Mouse (Mus musculus) myocyte (in vitro differentiated cells): Measurements from ENCODE around the gene She. TPM values are rescaled to one million over a fixed set of nuclear protein-coding genes. Genes with fewer than 3 reads are reported as not detected.
A peak's percentile ranks its signal among the peaks of the same experiment; 100 is the strongest.

Experiments
- H3K27me3 ChIP-seq: one replicate; pipeline ENCODE4 v1.6.1; 2011; ENCODE audit not compliant: control insufficient read depth, insufficient read depth, insufficient read length
- H3K36me3 ChIP-seq: one replicate; pipeline ENCODE4 v1.6.1; 2011; ENCODE audit not compliant: control insufficient read depth, insufficient read depth
- H3K4me2 ChIP-seq: one replicate; pipeline ENCODE4 v1.6.1; 2011; ENCODE audit warnings: low read depth, control low read depth
- H3K4me3 ChIP-seq: one replicate; pipeline ENCODE4 v1.5.1; 2011; ENCODE audit warnings: mild to moderate bottlenecking, control low read depth, moderate library complexity
- H3K79me2 ChIP-seq: one replicate; pipeline ENCODE4 v1.6.1; 2011; ENCODE audit not compliant: control insufficient read depth, insufficient read depth
- H3ac ChIP-seq: one replicate; pipeline ENCODE4 v1.6.1; 2011; ENCODE audit not compliant: control insufficient read depth, insufficient read length
- CEBPB ChIP-seq: IDR thresholded peaks from 2 replicates; pipeline ENCODE4 v1.6.1; 2011; ENCODE audit warnings: mild to moderate bottlenecking, moderate library complexity; ENCODE audit not compliant: poor library complexity, insufficient read depth, severe bottlenecking
- E2F4 ChIP-seq: IDR thresholded peaks from one replicate; pipeline ENCODE4 v1.6.1; 2011; ENCODE audit warnings: mild to moderate bottlenecking, control low read depth, moderate library complexity; ENCODE audit not compliant: insufficient read depth
- MAX ChIP-seq: IDR thresholded peaks from one replicate; pipeline ENCODE4 v1.6.1; 2011; ENCODE audit warnings: low read depth, mild to moderate bottlenecking, control low read depth
- MYOD1 ChIP-seq, 3 experiments: IDR thresholded peaks; one replicate each; pipeline ENCODE4 v1.6.1; 2011; ENCODE audit warnings: control low read depth in 2 of 3, low read depth in 2 of 3, mild to moderate bottlenecking in 2 of 3, moderate library complexity in 1 of 3; ENCODE audit not compliant: insufficient read length in 2 of 3, control insufficient read depth in 1 of 3
- MYOG ChIP-seq, 3 experiments: IDR thresholded peaks; one replicate each; pipeline ENCODE4 v1.6.1; 2011; ENCODE audit warnings: control low read depth in 2 of 3, low read depth in 2 of 3, mild to moderate bottlenecking in 2 of 3; ENCODE audit not compliant: insufficient read length in 2 of 3, control insufficient read depth in 1 of 3, insufficient read depth in 1 of 3
- POLR2A ChIP-seq: IDR thresholded peaks from one replicate; pipeline ENCODE4 v1.6.1; 2011; ENCODE audit warnings: low read depth, mild to moderate bottlenecking, control low read depth, moderate library complexity; ENCODE audit not compliant: insufficient read length
- POLR2AphosphoS2 ChIP-seq: IDR thresholded peaks from one replicate; pipeline ENCODE4 v1.6.1; 2011; ENCODE audit warnings: low read depth, control low read depth; ENCODE audit not compliant: insufficient read length
- REST ChIP-seq: IDR thresholded peaks from one replicate; pipeline ENCODE4 v1.6.1; 2011; ENCODE audit warnings: mild to moderate bottlenecking, control low read depth, moderate library complexity; ENCODE audit not compliant: insufficient read depth, insufficient read length
- SRF ChIP-seq: IDR thresholded peaks from one replicate; pipeline ENCODE4 v1.6.1; 2011; ENCODE audit warnings: low read depth; ENCODE audit not compliant: control insufficient read depth, insufficient read length
- TCF12 ChIP-seq: IDR thresholded peaks from one replicate; pipeline ENCODE4 v1.6.1; 2011; ENCODE audit warnings: mild to moderate bottlenecking, control low read depth; ENCODE audit not compliant: poor library complexity, insufficient read depth, severe bottlenecking
- TCF3 ChIP-seq: IDR thresholded peaks from one replicate; pipeline ENCODE4 v1.6.1; 2011; ENCODE audit warnings: low read depth, control low read depth; ENCODE audit not compliant: insufficient read length
- USF1 ChIP-seq: IDR thresholded peaks from one replicate; pipeline ENCODE4 v1.6.1; 2011; ENCODE audit warnings: low read depth, mild to moderate bottlenecking, control low read depth, moderate library complexity
- polyA plus RNA-seq: library from polyadenylated mRNA; unstranded; fragments of >200 nt; fragmentation: generic; extraction: Trizol; gene quantifications from one replicate; pipeline ENCODE4 v1.2.1, GENCODE M21; 2012; ENCODE audit warnings: missing spikeins

Gene She
- polyA plus RNA-seq, 1 experiment: not detected

DNA sequence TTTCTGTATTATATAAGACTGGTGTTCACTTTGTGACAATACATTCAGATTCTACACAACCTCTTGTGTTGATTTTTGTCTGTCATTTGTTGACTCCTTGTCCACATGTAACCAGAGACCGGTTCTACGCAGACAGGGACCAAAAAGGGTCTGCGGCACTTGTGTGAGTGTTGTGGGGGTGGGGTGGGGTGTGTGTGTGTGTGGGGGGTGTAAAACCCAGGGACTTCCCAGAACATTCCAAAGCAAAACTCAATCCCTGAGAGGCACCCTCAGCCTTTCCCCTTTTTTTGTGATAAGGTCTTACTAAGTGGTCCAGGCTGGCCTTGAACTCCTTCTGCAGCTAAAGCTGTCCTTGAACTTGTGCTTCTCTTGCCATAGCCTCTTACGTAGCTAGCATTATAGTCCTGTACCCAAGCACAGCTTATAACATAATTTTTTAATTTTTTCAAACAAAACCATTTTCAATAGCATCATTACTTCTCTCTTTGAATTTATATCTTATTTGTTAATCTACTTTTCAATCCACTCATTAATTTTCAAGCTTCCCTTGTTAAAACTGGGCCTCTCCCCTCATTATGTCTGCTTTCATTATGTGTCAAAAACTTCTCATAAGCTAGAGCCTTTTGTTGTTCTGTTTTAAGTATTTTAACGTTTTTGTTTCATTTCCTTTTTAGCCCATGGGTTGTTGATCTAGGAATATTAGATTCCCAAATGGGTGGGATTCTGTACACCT, 30.2 kb upstream of the She start:
- TF ChIP-seq POLR2A (no peak), E2F4 (no peak), SRF (no peak), MAX (no peak), CEBPB (no peak), MYOG (IDR thresholded peaks at IDR 0.05; ENCODE audit: control insufficient read depth in 1 of 3, insufficient read depth in 1 of 3, insufficient read length in 2 of 3, low read depth in 2 of 3) (no peak), MYOD1 (IDR thresholded peaks at IDR 0.05; ENCODE audit: control insufficient read depth in 1 of 3, insufficient read length in 2 of 3, low read depth in 2 of 3) (no peak), REST (no peak), USF1 (no peak), POLR2AphosphoS2 (no peak), TCF12 (no peak), TCF3 (no peak)
- no peaks in the 10 kb centered on the region for H3K79me2 ChIP-seq
- H3ac ChIP-seq: no peak overlapping the region
- H3K4me3 ChIP-seq: no peak overlapping the region
- H3K27me3 ChIP-seq: no peaks in the 10 kb centered on the region
- no peaks in the 10 kb centered on the region for H3K36me3 ChIP-seq
- H3K4me2 ChIP-seq: peak overlapping the region; percentile 36

DNA sequence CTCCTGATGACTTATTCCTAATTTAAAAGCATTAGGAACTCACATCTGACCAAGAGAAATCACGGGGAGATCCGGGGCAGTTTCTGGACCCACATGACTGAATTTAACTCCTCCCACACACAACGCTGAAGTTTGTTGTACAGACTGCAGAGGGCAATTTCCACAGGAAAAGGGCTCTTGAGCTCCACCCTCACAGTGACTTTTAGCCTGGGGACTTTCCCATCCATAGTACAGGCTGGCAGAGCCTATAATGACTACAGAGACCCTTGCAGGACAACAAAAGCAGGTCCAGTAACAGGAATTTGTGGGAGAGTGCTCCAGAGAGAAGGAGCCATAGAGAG, 29.7 kb upstream of the She start:
- no peak for TF ChIP-seq TCF3
- TF ChIP-seq USF1: peak; percentile 41
- TF ChIP-seq POLR2A: no peak
- no peak for TF ChIP-seq E2F4
- no peak for TF ChIP-seq MAX
- Histone ChIP-seq H3K4me3 (no peak overlapping the region), H3K4me2 (peak overlapping the region; percentile 36), H3K79me2 (no peaks in the 10 kb centered on the region), H3K27me3 (no peaks in the 10 kb centered on the region), H3K36me3 (no peaks in the 10 kb centered on the region), H3ac (no peak overlapping the region)

DNA sequence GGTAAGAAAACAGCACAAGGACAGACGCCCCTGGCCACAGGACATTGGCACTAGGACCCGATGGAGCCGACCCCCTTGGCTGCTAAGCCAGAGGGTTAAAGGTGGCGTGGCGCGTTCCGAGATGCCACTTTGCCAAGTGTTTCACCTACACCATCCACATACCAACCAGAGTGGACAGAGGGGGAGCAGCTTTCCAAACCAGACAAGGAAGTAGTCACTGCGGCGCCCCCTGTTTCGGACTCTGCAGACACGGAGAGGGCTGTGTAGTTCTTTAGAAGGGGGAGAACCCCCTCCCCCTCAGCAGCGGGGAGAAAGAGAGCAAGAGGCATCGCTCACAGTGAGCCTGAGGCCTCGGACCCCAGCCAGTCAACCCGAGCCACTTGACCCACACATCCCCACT, 28.3 kb upstream of the She start:
- Histone ChIP-seq H3K27me3 (peaks cover 3% of the 10 kb centered on the region), H3K79me2 (no peaks in the 10 kb centered on the region), H3K4me2 (no peak overlapping the region), H3K4me3 (no peak overlapping the region), H3ac (no peak overlapping the region), H3K36me3 (no peaks in the 10 kb centered on the region)
- TF ChIP-seq TCF3 (no peak), REST (no peak), USF1 (no peak), CEBPB (no peak), MAX (no peak), POLR2A (no peak), TCF12 (no peak), MYOD1 (IDR thresholded peaks at IDR 0.05; ENCODE audit: control insufficient read depth in 1 of 3, insufficient read length in 2 of 3, low read depth in 2 of 3) (no peak)

DNA sequence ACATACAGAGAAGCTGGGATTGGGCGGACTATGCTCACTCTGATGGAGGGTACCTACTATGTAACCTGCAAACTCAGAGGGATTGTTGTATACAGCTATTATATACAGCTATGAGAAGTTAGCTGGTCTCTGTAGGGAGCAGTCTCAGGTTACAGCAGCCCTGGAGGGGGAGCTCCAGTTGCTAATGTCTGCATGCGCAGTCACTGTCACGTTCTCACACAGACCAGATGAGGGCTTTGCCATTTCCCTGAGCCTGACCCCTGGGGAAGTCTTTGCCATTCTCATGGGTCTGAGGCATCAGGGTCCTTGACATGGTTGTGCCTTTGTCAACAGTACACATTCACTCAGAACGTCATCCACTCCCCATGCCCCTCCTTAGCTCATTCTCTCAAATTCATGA, 26.0 kb upstream of the She start:
- no peaks in the 10 kb centered on the region for H3K36me3 ChIP-seq
- H3ac ChIP-seq: no peak overlapping the region
- H3K4me2 ChIP-seq: no peak overlapping the region
- H3K79me2 ChIP-seq: no peaks in the 10 kb centered on the region
- H3K4me3 ChIP-seq: no peak overlapping the region
- H3K27me3 ChIP-seq: peaks cover 4% of the 10 kb centered on the region
- TF ChIP-seq CEBPB (no peak), MYOG (IDR thresholded peaks at IDR 0.05; ENCODE audit: control insufficient read depth in 1 of 3, insufficient read depth in 1 of 3, insufficient read length in 2 of 3, low read depth in 2 of 3) (no peak), MAX (no peak), MYOD1 (IDR thresholded peaks at IDR 0.05; ENCODE audit: control insufficient read depth in 1 of 3, insufficient read length in 2 of 3, low read depth in 2 of 3) (no peak), REST (no peak), TCF3 (no peak), SRF (no peak), POLR2AphosphoS2 (no peak), E2F4 (no peak), TCF12 (no peak), USF1 (no peak), POLR2A (no peak)

DNA sequence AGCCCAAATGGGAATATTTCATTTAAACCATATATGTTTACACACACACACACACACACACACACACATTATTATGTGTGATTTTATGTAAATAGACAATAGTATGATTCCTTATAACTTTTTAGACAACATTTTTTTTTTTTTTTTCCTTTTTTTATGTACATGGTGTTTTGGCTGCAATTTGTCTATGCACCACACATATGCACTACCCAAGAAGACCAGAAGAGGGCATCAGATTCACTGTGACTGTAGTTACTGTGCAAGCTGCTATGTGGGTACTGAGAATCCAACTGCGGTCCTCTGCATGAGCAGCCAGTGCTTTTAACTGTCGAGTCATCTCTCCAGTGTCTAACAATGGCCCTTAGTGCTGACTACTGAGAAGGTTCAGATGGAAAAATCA, 24.4 kb upstream of the She start:
- no peaks in the 10 kb centered on the region for H3K36me3 ChIP-seq
- H3K27me3 ChIP-seq: peaks cover 4% of the 10 kb centered on the region
- H3ac ChIP-seq: no peak overlapping the region
- no peaks in the 10 kb centered on the region for H3K79me2 ChIP-seq
- H3K4me2 ChIP-seq: no peak overlapping the region
- no peak for TF ChIP-seq CEBPB
- TF ChIP-seq E2F4: no peak
- TF ChIP-seq POLR2AphosphoS2: no peak
- no peak for TF ChIP-seq SRF
- no peak for TF ChIP-seq POLR2A
- H3K4me3 ChIP-seq: no peak overlapping the region
